Mouse (Mus musculus): Measurements from ENCODE around the gene Nbl1. TPM values are rescaled to one million over a fixed set of nuclear protein-coding genes. Genes with fewer than 3 reads are reported as not detected.

Gene Nbl1
- polyA plus RNA-seq, 1 experiment, result 0.47 TPM

DNA sequence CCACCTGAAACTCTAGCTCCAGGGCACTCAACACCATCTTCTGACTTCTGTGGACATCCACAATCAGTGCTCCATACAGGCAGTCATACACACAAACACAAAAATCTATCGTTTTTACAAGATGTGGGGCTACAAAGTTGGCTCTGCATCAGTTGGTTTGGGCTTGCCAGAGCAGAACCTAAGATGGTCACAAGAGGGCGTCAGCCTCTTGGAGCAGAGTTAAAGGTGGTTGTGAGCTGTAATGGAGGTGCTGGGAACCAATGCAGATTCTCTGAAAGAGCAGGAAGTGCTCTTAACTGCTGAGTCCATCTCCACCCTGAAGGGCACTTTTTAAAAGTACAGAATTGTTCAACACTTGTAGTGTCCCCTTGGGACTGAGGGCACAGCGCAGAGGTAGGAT is 33.7 kb upstream of the Nbl1 start:
- Histone ChIP-seq H3K4me1 (peaks cover 74% of the 10 kb centered on the region), H3K36me3 (replicated peaks; ENCODE audit: low read length) (peaks cover 21% of the 10 kb centered on the region), H3K27me3 (replicated peaks) (no peaks in the 10 kb centered on the region), H3K9me3 (peaks cover 7% of the 10 kb centered on the region), H3K4me3 (replicated peaks) (no peak overlapping the region)
- TF ChIP-seq GATA1 (IDR thresholded peaks at IDR 0.05; ENCODE audit: borderline replicate concordance, low read length), result no peak
- TF ChIP-seq FLI1 (IDR thresholded peaks at IDR 0.05; ENCODE audit: low read length), result no peak

DNA sequence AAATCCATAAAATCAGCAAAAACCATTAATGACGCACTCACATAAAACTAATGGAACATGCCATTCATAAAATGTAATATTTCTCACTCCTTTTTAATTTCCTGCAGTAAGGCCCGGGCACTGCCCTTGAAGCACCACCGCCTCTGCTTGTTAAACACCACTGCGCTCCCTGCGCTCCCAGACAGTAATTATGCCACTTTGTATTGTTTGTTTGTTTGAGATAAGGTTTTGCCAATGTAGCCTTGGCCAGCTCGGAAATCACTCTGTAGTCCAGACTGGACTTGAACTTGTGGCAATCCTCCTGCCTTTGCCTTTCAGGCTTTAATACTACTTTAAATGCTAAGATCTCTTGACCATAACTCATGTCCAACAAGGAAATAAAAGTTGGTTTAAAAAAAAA is 32.1 kb upstream of the Nbl1 start:
- H3K36me3 ChIP-seq (replicated peaks; ENCODE audit: low read length), result peaks cover 21% of the 10 kb centered on the region
- peaks cover 86% of the 10 kb centered on the region for H3K4me1 ChIP-seq
- no peaks in the 10 kb centered on the region for H3K27me3 ChIP-seq (replicated peaks)
- no peak for TF ChIP-seq FLI1 (IDR thresholded peaks at IDR 0.05; ENCODE audit: low read length)
- no peak for TF ChIP-seq GATA1 (IDR thresholded peaks at IDR 0.05; ENCODE audit: borderline replicate concordance, low read length)
- peaks cover 7% of the 10 kb centered on the region for H3K9me3 ChIP-seq
- H3K4me3 ChIP-seq (replicated peaks), result no peak overlapping the region

GRCm38 (mm10) chr4:139122557-139122956 is 29.8 kb upstream of the Nbl1 start:
- peaks cover 91% of the 10 kb centered on the region for H3K4me1 ChIP-seq
- TF ChIP-seq GATA1 (IDR thresholded peaks at IDR 0.05; ENCODE audit: borderline replicate concordance, low read length) (no peak), FLI1 (IDR thresholded peaks at IDR 0.05; ENCODE audit: low read length) (no peak)
- no peak overlapping the region for H3K4me3 ChIP-seq (replicated peaks)
- no peaks in the 10 kb centered on the region for H3K27me3 ChIP-seq (replicated peaks)
- peaks cover 17% of the 10 kb centered on the region for H3K36me3 ChIP-seq (replicated peaks; ENCODE audit: low read length)
- peaks cover 7% of the 10 kb centered on the region for H3K9me3 ChIP-seq

- H3K9me3 ChIP-seq, result no peaks in the 10 kb centered on the region
- peaks cover 4% of the 10 kb centered on the region for H3K36me3 ChIP-seq (replicated peaks; ENCODE audit: low read length)
- no peak for TF ChIP-seq GATA1 (IDR thresholded peaks at IDR 0.05; ENCODE audit: borderline replicate concordance, low read length)
- TF ChIP-seq FLI1 (IDR thresholded peaks at IDR 0.05; ENCODE audit: low read length), result no peak
- peak overlapping the region; percentile 20 for H3K4me3 ChIP-seq (replicated peaks)
- H3K27me3 ChIP-seq (replicated peaks), result no peaks in the 10 kb centered on the region
- H3K4me1 ChIP-seq, result peaks cover 93% of the 10 kb centered on the region
Observed at GRCm38 (mm10) chr4:139120998-139121397, 28.2 kb upstream of the Nbl1 start.

DNA sequence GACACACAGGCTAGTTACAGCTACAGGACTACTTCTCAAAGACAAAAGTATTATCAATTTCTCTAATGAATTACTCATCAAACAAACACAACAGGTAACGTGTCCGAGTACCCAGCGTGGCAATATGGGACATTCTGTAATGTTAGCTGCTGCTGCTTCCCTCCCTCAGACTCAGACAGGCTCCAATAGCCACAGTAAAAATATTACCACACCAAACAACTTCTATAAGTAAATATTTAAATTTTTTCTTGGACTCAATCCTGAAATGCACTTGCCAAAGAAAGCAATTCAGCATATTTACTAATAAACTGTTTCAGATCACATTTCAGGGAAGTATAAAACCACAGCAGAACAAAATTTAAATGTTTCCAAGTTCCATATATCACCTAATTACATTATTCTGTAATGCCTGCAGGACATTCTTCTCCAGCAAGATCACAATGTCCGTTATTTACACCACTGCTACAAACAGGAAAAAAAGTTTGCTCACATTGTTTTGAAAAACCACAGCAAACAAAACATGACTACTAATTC is 27.6 kb upstream of the Nbl1 start:
- H3K4me3 ChIP-seq (replicated peaks), result no peak overlapping the region
- peaks cover 95% of the 10 kb centered on the region for H3K4me1 ChIP-seq
- no peak for TF ChIP-seq FLI1 (IDR thresholded peaks at IDR 0.05; ENCODE audit: low read length)
- no peak for TF ChIP-seq GATA1 (IDR thresholded peaks at IDR 0.05; ENCODE audit: borderline replicate concordance, low read length)
- no peaks in the 10 kb centered on the region for H3K9me3 ChIP-seq
- H3K36me3 ChIP-seq (replicated peaks; ENCODE audit: low read length), result peaks cover 7% of the 10 kb centered on the region
- H3K27me3 ChIP-seq (replicated peaks), result no peaks in the 10 kb centered on the region

- TF ChIP-seq FLI1 (IDR thresholded peaks at IDR 0.05; ENCODE audit: low read length) (no peak), GATA1 (IDR thresholded peaks at IDR 0.05; ENCODE audit: borderline replicate concordance, low read length) (no peak)
- H3K36me3 ChIP-seq (replicated peaks; ENCODE audit: low read length), result peaks cover 24% of the 10 kb centered on the region
- H3K27me3 ChIP-seq (replicated peaks), result no peaks in the 10 kb centered on the region
- H3K9me3 ChIP-seq, result no peaks in the 10 kb centered on the region
- H3K4me1 ChIP-seq, result peaks cover 92% of the 10 kb centered on the region
- peak overlapping the region; percentile 51 for H3K4me3 ChIP-seq (replicated peaks)
Observed at GRCm38 (mm10) chr4:139116356-139117063, 23.7 kb upstream of the Nbl1 start.

- Histone ChIP-seq H3K27me3 (replicated peaks) (no peaks in the 10 kb centered on the region), H3K4me3 (replicated peaks) (no peak overlapping the region), H3K36me3 (replicated peaks; ENCODE audit: low read length) (peaks cover 28% of the 10 kb centered on the region), H3K4me1 (peaks cover 92% of the 10 kb centered on the region), H3K9me3 (no peaks in the 10 kb centered on the region)
- TF ChIP-seq FLI1 (IDR thresholded peaks at IDR 0.05; ENCODE audit: low read length), result no peak
- TF ChIP-seq GATA1 (IDR thresholded peaks at IDR 0.05; ENCODE audit: borderline replicate concordance, low read length), result no peak
Observed at GRCm38 (mm10) chr4:139115721-139116120, 22.9 kb upstream of the Nbl1 start.

GRCm38 (mm10) chr4:139112482-139112881 is 19.7 kb upstream of the Nbl1 start:
- H3K4me1 ChIP-seq, result peaks cover 90% of the 10 kb centered on the region
- TF ChIP-seq FLI1 (IDR thresholded peaks at IDR 0.05; ENCODE audit: low read length) (no peak), GATA1 (IDR thresholded peaks at IDR 0.05; ENCODE audit: borderline replicate concordance, low read length) (no peak)
- no peak overlapping the region for H3K4me3 ChIP-seq (replicated peaks)
- H3K9me3 ChIP-seq, result no peaks in the 10 kb centered on the region
- H3K36me3 ChIP-seq (replicated peaks; ENCODE audit: low read length), result peaks cover 45% of the 10 kb centered on the region
- H3K27me3 ChIP-seq (replicated peaks), result no peaks in the 10 kb centered on the region

DNA sequence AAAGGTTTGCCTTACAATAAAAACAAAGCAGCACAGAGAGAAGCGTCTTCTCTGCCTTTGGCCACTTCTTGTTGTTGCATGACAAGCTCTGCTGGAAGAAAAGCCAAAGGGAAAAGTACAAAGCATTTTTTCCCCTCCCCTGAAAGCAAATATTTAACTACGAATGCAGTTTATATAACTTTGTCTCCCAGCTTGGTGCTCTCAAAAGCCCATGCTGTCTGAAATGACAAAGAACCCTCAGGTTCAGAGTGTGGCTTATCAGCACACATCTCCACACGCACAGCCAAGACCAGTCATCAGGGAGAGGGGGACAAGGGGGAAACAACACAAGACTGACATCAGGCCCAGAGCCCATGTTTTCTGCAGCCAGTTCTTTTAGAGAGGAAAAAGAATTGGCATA is 18.6 kb upstream of the Nbl1 start:
- H3K27me3 ChIP-seq (replicated peaks), result no peaks in the 10 kb centered on the region
- TF ChIP-seq FLI1 (IDR thresholded peaks at IDR 0.05; ENCODE audit: low read length) (no peak), GATA1 (IDR thresholded peaks at IDR 0.05; ENCODE audit: borderline replicate concordance, low read length) (no peak)
- peaks cover 55% of the 10 kb centered on the region for H3K36me3 ChIP-seq (replicated peaks; ENCODE audit: low read length)
- H3K9me3 ChIP-seq, result no peaks in the 10 kb centered on the region
- H3K4me3 ChIP-seq (replicated peaks), result no peak overlapping the region
- peaks cover 79% of the 10 kb centered on the region for H3K4me1 ChIP-seq

GRCm38 (mm10) chr4:139110858-139111257 is 18.1 kb upstream of the Nbl1 start:
- Histone ChIP-seq H3K4me1 (peaks cover 77% of the 10 kb centered on the region), H3K27me3 (replicated peaks) (no peaks in the 10 kb centered on the region), H3K36me3 (replicated peaks; ENCODE audit: low read length) (peaks cover 60% of the 10 kb centered on the region), H3K9me3 (no peaks in the 10 kb centered on the region), H3K4me3 (replicated peaks) (no peak overlapping the region)
- TF ChIP-seq FLI1 (IDR thresholded peaks at IDR 0.05; ENCODE audit: low read length), result no peak
- no peak for TF ChIP-seq GATA1 (IDR thresholded peaks at IDR 0.05; ENCODE audit: borderline replicate concordance, low read length)

All from megakaryocyte, embryonic 14.5 days (primary cell).